Mouse (Mus musculus) hindlimb bud, embryonic 11.5 days (tissue): ENCODE results near the gene Srp72.

ENCODE experiments used
- DNase-seq: peaks from one replicate; pipeline ENCODE4 v3.0.0-alpha.2; 2012; ENCODE audit warnings: low read depth, low spot score; ENCODE audit errors: extremely low spot score

The Srp72 gene

DNA sequence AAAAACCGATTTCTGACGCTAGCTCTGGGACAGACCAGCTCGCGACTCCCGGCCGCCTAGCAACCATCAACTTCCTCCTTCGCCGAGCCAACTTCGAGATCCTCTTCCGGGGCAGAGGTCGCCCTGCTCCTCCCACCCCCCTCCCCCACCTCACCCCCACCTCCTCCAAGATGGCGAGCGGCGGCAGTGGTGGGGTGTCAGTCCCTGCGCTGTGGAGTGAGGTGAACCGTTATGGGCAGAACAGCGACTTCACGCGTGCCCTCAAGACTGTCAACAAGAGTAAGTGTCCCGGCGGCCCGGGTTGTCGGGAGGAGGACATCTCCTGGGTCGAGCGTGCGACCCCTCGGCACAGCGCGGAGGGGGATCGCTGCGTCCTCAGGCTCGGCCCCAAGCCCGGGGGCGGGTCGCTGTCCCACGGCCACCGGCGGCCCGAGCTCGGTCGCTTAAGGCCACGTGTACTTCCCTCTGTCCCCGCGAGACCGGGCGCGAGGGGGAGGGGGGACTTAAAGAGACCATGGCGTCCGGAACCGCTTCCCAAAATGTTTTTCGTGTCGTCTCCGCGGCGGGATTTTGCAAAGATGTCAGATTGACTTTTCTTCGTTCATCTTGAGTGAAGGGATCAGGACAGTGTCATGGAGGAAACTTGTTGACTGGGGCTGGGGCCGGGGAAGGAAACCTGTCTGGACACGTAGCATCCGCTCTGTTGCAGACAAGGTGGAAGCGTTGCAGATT is at the start of gene Srp72:
Gene Srp72 (plus strand): TSS at position 130 of the 732 bp plus-strand sequence.
- DNase-seq, result peak; percentile 54

DNA sequence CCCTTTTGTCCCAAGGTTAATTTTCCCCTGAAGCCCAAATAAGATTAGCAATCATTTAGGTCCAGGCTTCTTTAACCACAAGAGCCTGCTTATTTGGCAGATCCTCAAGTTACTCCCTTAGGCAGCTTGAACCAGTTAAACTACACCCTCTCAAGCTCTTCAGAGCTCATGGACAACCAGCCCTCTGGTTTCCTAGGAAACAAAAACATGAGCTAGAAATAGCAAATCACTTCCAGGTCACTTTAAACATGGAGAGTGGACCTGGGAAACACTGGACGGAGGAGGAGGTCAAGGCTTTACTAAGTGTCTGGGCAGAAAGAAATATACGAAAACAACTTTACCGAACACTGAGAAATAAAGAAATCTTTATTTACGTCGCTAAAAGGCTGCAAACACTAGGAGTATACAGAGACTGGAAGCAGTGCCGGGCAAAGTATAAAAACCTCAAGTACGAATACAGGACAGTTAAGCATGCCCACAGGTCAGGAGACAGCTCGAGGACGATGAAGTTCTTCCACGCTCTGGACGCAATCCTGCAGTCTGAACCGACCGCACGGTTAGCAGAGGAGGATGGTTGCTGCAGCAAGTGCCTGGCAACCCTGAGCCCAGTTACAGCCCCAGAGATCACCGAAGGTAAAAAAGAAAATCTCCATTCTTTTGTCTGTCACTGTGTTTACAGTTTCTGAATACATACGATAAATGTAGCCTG is 46.2 kb upstream of the Srp72 start:
- DNase-seq, result no peak

DNA sequence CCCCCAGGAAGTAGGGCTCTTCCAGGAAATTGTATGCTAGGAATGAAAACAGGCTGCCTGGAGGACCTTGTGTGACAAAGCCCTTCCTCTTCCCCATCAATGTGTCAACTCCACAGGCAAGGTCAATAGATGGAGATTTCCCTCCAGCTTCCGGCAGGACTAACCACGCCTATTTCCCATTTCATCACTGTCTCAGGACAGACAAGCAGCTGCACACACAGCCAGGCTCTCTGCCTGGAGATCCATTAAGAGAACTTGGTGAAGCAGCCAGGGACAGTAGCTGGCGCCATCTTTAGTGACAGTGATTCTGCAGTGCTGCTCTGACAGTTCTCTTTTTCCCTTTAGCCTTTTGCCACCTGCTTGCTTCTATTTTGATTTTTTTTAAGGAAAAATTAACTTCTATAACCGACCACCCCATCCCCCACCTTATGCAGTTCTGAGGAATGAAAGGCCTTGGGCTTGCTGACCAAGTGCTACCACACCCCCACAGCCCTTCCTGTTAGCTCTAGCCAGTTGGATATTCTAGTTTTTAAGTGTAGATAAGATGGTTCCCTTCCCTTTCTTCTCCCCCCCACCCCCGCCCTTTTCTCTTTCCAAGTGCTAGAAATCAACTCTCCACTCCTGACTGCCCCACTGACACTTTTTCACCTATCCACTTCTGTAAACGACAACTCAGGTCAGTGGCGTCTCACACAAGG is 45.2 kb upstream of the Srp72 start:
- no peak for DNase-seq

DNA sequence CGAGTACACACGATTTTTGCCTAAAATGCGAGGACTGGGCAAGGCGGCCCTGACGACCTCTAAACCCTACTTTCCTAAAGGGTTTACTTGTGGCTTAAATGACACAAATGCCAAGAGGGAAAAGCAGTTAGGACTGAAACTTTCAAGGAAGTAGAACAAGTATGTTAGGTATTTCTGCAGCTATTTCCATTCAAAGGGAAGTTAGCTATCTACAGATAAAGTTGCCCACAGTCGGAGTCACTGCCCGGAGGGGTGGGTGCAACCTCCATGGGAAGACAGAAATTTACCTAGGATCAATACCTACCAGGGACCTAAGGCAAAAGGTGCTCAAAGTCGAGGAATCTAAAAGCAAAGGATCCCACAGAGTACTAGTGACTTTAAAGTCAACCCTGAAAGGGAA is 34.8 kb upstream of the Srp72 start:
- no peak for DNase-seq

DNA sequence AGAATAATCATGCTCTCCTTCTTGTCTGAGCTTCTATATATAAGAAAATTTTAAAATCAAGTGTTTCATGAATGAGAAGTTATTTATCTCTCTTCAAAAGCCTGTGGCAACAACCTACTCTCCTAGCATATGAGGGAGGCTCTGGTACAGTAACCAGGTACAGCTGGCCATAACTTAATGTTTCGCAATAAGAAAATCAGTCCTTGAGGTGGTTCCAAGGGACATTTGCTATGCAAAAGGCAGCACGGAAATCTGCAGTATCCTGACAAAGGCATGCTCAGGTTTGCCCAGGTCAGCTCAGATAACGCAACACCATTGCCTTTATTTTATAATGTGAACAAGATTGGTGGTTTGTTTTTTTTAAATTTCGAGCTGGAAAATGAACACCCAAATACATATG is 32.5 kb upstream of the Srp72 start:
- no peak for DNase-seq

DNA sequence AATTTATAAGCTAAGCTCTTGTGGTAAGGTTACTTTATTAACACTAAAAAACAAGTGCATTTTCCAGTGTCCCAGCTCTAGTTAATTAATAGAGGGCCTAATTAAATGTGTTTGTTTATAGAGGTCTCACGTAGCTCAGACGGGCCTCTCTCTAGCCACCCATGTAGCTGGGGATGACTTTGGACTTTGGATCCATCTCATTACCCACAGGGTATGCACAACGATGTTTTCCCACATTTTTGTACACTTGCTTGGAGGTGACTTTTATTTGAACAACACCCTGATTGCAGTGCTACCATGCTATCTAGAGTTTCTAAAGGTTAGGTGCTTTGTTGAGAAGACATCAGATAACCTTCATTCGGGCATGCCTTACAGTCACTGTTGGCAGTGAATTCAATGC is 32.0 kb upstream of the Srp72 start:
- DNase-seq, result no peak

DNA sequence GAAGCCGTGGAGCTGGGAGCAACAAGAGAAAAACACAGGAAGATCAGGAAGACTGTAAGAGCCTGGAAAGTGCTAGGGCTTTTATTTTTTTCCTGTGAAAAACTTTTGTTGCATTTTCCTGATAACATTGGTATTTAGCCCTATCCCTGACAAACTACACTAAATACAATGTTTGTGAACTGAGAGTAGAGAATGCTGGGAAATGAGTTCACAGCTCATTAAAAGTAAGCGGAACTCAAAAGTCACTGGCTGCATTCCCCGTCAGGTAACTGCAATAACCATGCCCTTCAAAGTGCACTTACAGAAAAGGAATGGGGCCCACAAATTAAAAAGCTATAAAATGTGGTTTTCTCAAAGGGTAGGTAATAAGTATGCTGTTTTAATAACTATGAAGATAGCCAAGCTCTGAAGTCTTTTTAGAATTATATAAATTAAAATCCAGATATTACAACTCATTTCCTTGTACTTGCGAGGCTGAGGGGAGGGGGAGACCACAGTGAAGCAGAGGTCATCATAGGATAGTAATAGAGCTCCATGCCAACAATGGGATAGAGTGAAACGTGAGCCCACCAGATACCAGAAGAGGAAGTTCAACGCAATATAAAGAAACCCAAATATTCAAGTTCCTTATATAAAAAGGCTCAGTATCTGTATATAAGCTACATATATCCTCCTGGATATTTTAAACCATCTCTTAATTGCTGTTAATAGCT is 29.4 kb upstream of the Srp72 start:
- no peak for DNase-seq

DNA sequence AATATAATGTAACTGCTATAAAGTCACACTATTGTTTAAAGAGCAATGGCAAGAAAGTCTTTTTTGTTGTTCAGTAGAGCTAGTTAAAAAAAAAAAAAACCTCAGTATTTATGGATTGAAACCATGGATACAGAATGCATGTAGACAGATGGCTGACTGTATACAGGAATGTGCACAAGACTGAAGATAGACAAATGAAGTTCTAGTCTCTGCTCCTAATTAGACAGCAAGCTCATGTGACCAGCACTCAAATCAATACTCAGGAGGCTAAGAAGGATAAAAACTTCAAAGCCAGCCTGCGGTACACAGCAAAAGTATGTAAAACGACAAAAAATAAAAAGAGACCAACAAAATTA is 28.8 kb upstream of the Srp72 start:
- no peak for DNase-seq

DNA sequence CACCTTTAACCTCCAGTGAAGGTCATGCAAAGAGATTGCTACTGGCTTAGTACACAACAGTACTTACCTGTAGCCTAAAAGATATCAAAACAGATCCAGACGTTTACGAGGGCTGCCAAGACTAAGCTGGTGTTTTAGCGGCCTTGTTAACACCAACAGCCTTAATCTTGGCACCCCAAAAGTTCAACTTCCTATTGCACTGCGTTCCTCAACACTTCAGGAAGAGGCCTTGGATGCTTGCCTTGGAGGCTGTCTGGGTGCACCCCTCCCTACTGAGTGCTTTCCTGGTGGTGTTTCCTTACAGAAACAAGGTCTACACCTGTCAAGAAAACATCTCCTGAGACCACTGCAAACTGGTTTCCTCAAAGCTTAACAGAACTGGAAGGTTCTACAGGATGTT is 27.3 kb upstream of the Srp72 start:
- no peak for DNase-seq

DNA sequence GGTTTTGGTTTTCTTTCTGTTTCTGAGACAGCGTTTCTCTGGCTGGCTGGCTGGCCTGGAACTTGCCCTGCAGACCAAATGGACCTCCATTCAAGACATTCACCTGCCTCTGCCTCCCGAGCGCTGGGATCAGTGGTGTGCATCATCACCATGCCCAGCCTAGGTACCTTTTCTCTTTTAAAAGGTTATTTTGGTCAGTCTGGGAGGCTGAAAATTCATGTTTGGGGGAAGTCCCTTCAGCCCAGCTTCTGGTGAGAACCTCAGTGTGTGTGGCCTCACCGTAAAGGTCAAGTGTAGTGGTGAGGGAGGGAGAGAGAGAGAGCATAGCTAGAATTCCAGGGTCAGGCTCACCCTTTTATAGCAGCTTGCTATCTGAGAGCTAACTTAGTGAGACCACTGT is 26.7 kb upstream of the Srp72 start:
- DNase-seq, result no peak

DNA sequence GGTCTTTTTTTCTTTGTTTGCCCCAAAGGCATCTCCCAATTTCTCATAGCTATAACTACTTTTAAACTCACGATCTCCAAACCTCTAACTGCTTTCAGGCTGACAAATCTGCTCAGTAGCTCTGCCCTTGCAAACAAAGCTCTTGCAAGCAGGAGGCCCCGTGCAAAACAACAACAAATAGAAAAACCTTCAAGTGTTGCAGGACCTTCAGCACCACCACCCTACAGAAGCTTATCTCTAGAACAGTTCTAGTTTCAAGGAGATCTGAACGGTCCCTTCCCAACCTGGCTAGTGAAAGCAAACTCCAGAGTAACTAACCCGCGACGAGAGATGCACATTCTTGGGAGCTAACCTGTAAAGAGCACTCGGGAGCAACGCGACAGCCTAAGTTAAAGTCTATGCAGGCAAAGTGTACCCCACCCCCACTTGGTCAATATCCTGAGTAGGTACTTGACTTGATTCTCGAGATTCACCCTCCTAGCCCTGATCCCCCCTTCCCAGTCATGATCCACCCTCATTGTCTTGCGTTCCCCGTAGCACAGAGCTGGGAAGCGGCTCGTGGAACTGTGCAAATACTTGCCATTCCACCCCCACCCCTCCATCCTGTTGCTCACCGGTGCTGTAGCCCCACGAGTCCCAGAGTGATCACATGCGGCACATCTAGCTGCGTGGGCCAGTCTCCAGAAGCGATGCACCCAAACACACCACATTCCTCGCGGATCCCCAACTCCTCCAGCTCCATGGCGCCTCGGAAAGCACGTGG is 24.0 kb upstream of the Srp72 start:
- no peak for DNase-seq

DNA sequence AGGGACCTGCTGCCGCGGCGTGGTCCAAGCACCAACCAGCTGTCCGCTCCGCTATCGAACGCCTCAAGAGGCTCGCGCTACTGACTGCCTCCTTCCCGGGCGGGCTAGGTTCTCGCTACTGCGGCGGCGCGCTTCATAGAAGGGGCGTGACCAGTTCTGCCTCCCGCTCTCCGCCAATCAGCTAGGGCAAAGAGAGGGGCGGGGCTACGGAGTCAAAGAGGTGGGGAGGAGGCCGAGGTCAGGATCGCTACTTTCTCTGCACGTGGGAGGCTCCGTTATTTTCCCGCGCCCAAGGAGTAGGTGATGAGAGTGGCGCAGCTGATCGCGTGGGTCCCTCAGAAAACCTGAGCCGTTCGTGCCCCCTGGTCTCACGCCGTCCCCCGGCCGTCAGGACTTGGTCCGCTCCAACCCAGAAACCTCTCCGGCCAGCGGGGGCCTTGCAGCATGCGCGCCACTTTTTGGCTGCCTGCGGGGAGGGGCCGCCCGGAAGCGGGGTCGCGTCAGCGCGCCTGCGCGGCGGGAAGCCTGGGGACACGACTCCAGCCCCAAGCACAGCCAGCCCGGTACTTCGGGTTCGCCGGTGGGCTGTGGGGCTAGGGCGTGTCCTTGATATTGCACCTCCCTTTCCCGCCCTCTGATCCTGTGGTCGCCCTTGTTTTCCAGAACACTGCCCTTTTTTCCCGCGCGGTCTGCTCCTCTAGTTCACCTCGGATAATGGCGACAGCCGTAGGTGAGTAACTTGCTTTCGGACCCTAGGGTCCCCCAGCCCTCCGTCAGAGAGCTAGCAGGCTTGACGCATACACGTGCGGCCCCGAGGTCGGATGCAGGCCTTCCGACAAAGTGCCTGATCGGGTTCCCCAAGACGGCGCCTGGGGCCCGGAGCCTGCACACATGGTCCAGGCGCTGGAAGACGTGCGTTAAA is 23.1 kb upstream of the Srp72 start, which contains the start of the genes Paics and Ppat:
Gene Paics (plus strand): TSS at position 202 of the 922 bp plus-strand sequence.
Gene Ppat (minus strand): TSS at position 473 of the 922 bp plus-strand sequence.
- DNase-seq, result peak; percentile 82

DNA sequence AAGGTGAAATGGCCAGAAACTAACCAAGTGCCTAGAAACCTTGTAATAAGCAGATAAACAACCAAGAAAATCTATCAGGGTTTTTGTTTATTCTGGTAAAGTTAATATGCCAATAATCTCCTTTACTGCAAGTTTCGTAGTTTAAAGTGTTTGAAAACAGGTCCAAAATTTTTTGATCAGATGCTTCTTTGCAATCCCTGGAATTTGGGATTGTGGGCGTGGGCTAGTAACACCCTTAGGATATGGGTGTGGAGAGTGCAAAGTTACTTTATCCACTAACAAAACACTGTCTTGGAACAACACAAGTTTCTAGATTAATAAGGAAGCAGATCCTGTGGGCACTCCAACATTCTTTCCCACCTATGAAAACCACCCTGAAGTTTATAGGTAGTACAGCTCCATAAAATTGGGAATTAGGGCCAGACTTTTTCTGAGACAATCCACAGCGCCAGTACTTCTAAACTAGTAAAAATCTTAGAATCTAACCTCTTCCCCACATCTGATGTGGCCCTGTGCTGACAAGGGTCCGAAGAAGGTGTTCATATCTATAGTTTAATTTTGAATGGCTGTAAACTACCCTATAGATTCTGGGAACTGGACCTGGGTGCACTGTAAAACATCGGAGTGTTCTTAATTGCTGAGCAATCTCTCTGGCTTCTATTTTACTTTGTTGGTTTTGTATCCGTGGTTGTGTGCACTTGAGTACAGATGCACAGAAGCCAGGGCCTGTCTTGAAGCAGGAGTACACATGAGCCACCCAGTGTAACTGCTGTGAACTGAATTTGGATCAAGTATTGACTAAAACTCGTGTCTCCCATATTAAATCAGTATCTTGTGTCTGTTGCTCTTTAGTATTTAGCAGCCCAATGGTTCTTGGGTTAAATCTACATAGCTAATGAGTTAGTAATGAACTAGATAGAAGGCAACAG is 22.1 kb upstream of the Srp72 start:
- DNase-seq, result no peak

DNA sequence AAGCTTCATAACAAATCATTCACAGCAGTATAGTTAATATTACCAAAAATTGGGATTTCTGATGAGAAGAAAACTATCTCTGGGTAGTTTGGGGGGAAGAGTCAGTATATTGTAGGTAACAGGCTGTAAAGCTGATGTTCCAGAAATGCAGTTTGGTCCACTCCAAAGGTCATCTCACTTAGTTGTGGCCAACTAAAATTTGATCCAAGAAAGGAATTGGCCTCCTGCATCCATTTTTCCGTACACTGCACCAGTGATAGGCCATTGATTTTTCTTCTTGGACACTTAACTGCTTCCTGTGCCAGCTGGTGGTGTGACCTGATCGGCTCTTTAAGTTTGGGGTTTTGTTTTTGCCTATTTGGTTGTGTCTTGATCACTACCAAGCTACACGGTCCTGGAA is 20.7 kb upstream of the Srp72 start:
- no peak for DNase-seq

DNA sequence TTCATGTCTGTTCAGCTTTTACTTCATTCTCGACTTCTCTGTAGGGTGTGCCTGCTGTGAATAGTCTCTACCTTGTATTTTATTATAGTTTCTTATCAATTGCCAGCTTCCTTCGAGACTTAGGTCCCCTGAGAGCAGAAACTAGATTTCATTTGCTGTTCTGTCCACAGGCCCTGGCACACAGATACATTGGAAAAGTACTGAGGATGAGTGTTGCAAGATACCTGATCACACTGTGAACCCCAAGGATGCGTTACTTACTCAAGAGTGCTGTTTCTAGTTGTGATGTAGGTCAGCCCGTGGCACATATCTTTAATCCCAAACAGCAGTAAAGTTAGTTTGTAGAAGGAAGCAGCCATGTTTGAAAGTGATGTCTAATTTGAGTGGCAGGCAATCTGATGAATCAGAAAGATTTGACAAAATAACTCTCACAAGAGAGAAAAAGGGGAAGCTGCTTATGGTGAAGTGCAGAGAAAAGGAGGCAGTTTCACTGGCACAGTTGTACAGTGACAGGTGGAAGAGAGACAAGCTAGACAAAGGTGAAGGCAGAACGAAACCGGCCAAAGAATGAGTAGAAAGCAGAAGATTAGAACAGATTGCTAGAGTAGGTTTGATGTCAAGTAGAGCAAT is 20.1 kb upstream of the Srp72 start:
- DNase-seq, result no peak

DNA sequence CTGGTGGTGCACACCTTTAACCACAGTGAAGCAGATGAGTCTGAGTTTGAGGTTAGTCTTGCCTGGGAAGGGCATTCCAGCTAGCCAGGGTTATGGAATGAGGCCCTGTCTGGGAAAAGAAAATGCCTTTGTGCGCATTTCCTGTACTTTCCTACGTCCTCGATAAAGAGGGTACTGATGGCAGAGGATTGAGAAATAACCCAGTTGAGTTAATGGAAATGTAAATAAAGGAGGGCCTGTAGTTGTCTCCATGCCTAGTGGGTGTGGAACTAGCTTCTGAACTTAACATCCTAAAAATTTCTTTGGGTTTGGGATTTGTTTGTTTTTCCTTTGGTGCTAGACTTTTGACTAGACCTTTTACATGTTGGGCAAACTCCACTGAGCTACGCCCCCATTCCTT is 19.0 kb upstream of the Srp72 start:
- DNase-seq, result no peak

DNA sequence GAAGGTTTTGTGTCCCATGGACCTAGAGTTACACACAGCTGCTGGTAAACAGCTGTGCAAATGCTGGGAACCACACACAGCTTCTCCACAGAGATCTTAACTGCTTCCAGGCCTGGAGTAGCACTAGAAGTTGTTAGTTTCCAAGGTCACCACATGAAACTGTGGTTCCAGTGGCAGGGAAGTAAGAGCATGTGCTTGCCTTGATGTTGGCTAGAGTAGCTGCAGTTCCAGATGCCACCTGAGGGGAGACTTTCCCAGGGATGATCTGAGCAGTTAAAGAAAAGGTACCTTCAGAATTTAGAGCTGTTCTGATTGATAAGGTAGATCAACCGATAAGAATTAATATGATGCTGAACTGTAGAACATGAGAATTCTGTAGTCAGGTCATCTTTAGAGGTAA is 16.5 kb upstream of the Srp72 start:
- DNase-seq, result no peak

DNA sequence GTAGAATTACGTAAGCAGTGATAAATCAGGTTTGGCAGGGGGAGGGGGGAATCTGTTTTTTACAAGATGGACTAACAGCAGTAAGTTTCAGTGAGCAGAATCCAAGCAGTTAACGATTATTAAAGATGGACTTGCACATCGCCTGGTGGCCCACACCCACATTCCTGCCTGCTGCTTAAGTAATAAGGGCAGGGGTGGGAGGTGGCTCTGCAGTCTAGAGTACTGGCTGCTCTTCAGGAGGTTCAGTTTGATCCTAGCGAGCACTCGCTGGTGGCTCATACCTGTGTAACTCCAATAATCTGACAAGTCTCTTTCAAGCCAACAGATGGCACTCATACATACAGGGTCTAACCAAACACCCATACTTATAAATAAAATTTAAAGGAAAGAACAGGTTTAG is 14.9 kb upstream of the Srp72 start:
- DNase-seq, result no peak
